Mouse (Mus musculus) gastrocnemius, adult 2 months (tissue): ENCODE data around the gene Spg11. TPM values are rescaled to one million over a fixed set of nuclear protein-coding genes. Genes with fewer than 3 reads are reported as not detected.
"Not testable (repeated sequence)": the region's sequence is repeated elsewhere in the genome, so short reads cannot be mapped to it uniquely, and the experiment has no call there.

Experiments
- DNase-seq: peaks from one replicate; pipeline ENCODE4 v3.0.0; 2022
- H3K27ac ChIP-seq: fragments of 200-600 bp; 2 replicates; pipeline ENCODE4 v1.8.1; 2022; ENCODE audit warnings: mild to moderate bottlenecking
- H3K4me3 ChIP-seq: fragments of 200-600 bp; 2 replicates; pipeline ENCODE4 v1.8.1; 2022; ENCODE audit warnings: mild to moderate bottlenecking, moderate library complexity
- CTCF ChIP-seq: fragments of 200-600 bp; IDR thresholded peaks from 2 replicates; pipeline ENCODE4 v1.8.1; 2022; ENCODE audit warnings: antibody characterized with exemption, mild to moderate bottlenecking, moderate library complexity
- intact Hi-C: fragments of 180-260 bp; cut with DNase I; formaldehyde crosslinking; loops from one replicate; pipeline ENCODE4 v1.15.1; 2025
- total RNA-seq, 2 experiments: library from RNA; stranded (reverse); gene quantifications; 2 replicates each; pipeline ENCODE4 v1.2.3; 2021

The Spg11 gene
- total RNA-seq, 2 experiments from 2014 or later = 5.7 to 6.3 TPM

GRCm38 (mm10) chr2:122137839-122138465, 19.8 kb upstream of the Spg11 start:
- no peak for TF ChIP-seq CTCF
- H3K4me3 ChIP-seq = no peak overlapping the region
- intact Hi-C loops = no loop called here
- no peak overlapping the region for H3K27ac ChIP-seq
- DNase-seq = no peak

- intact Hi-C loops = no loop called here
Measured at GRCm38 (mm10) chr2:122132618-122133017, 14.4 kb upstream of the Spg11 start.

GRCm38 (mm10) chr2:122132078-122132477, 13.9 kb upstream of the Spg11 start:
- DNase-seq = no peak
- Histone ChIP-seq H3K4me3 (no peak overlapping the region), H3K27ac (no peak overlapping the region)
- TF ChIP-seq CTCF = no peak
- intact Hi-C loops = no loop called here

More at GRCm38 (mm10) chr2:122132618-122133017, 14.4 kb upstream of the Spg11 start:
- no peak for TF ChIP-seq CTCF
- DNase-seq = no peak
- no peak overlapping the region for H3K27ac ChIP-seq
- no peak overlapping the region for H3K4me3 ChIP-seq

- intact Hi-C loops = no loop called here
- DNase-seq = no peak
- Histone ChIP-seq H3K27ac (no peak overlapping the region), H3K4me3 (no peak overlapping the region)
- no peak for TF ChIP-seq CTCF
Measured at GRCm38 (mm10) chr2:122127635-122128034, 9.4 kb upstream of the Spg11 start.

- no peak for TF ChIP-seq CTCF
- no peak for DNase-seq
Measured at GRCm38 (mm10) chr2:122126765-122127347, 8.7 kb upstream of the Spg11 start.

GRCm38 (mm10) chr2:122125680-122126572, 7.7 kb upstream of the Spg11 start:
- intact Hi-C loops = no loop called here
- TF ChIP-seq CTCF = no peak
- Histone ChIP-seq H3K4me3 (no peak overlapping the region), H3K27ac (no peak overlapping the region)
- DNase-seq = no peak

More at GRCm38 (mm10) chr2:122126765-122127347, 8.7 kb upstream of the Spg11 start:
- Histone ChIP-seq H3K4me3 (no peak overlapping the region), H3K27ac (peak overlapping the region; percentile 28; the same call in 1 of the 2 replicates)
- intact Hi-C loops = no loop called here

GRCm38 (mm10) chr2:122116888-122117287, 1.3 kb downstream of the Spg11 start:
- intact Hi-C loops = no loop called here
- H3K27ac ChIP-seq = no peak overlapping the region
- no peak overlapping the region for H3K4me3 ChIP-seq
- TF ChIP-seq CTCF = no peak
- no peak for DNase-seq

- intact Hi-C loops = no loop called here
- Histone ChIP-seq H3K27ac (no peak overlapping the region), H3K4me3 (no peak overlapping the region)
- TF ChIP-seq CTCF = no peak
- no peak for DNase-seq
Measured at GRCm38 (mm10) chr2:122109714-122110113, 8.5 kb downstream of the Spg11 start.

GRCm38 (mm10) chr2:122108101-122108500, 10.1 kb downstream of the Spg11 start:
- no peak for DNase-seq
- no peak for TF ChIP-seq CTCF
- Histone ChIP-seq H3K27ac (no peak overlapping the region), H3K4me3 (no peak overlapping the region)
- intact Hi-C loops = no loop called here

- intact Hi-C loops = no loop called here
- H3K4me3 ChIP-seq = no peak overlapping the region
- TF ChIP-seq CTCF = peak; percentile 63
- H3K27ac ChIP-seq = no peak overlapping the region
- DNase-seq = peak; percentile 32
Measured at GRCm38 (mm10) chr2:122102070-122102469, 16.1 kb downstream of the Spg11 start.

GRCm38 (mm10) chr2:122097686-122098085, 20.5 kb downstream of the Spg11 start:
- H3K27ac ChIP-seq, intact Hi-C loops, DNase-seq, H3K4me3 ChIP-seq: not testable (repeated sequence)

- Histone ChIP-seq H3K27ac (no peak overlapping the region), H3K4me3 (no peak overlapping the region)
- no peak for DNase-seq
- no peak for TF ChIP-seq CTCF
- intact Hi-C loops = no loop called here
Measured at GRCm38 (mm10) chr2:122093844-122094243, 24.3 kb downstream of the Spg11 start.

- intact Hi-C loops = no loop called here
- TF ChIP-seq CTCF = no peak
Measured at GRCm38 (mm10) chr2:122086446-122086845, 31.7 kb downstream of the Spg11 start.

More at GRCm38 (mm10) chr2:122086446-122086845, 31.7 kb downstream of the Spg11 start:
- no peak overlapping the region for H3K4me3 ChIP-seq
- DNase-seq = peak; percentile 29
- H3K27ac ChIP-seq = no peak overlapping the region
